Mouse (Mus musculus): ENCODE measurements at regions not wholly inside any gene's neighbourhood (a gene's known extent, or its start where the extent isn't known, plus 50 kb on each side); places are given as distances from the start of the nearest gene placed in this dataset.
"Not testable (repeated sequence)": the region's sequence is repeated elsewhere in the genome, so short reads cannot be mapped to it uniquely, and the experiment has no call there.

GRCm38 (mm10) chr10:119146342-119146741, 93.5 kb downstream of the Cand1 start:
- DNase-seq = no peak

GRCm38 (mm10) chr10:119142866-119143265, 97.0 kb downstream of the Cand1 start:
- DNase-seq = no peak

- DNase-seq = no peak
Observed at GRCm38 (mm10) chr10:119142307-119142706, 97.5 kb downstream of the Cand1 start.

GRCm38 (mm10) chr10:119138237-119138636, 101.6 kb downstream of the Cand1 start:
- no peak for DNase-seq

- peak in 1 of 2 experiments; percentile 2 for DNase-seq
Observed at GRCm38 (mm10) chr10:119135489-119135924, 104.3 kb downstream of the Cand1 start.

- no peak for DNase-seq
Observed at GRCm38 (mm10) chr10:119134797-119135488, 104.9 kb downstream of the Cand1 start.

DNA sequence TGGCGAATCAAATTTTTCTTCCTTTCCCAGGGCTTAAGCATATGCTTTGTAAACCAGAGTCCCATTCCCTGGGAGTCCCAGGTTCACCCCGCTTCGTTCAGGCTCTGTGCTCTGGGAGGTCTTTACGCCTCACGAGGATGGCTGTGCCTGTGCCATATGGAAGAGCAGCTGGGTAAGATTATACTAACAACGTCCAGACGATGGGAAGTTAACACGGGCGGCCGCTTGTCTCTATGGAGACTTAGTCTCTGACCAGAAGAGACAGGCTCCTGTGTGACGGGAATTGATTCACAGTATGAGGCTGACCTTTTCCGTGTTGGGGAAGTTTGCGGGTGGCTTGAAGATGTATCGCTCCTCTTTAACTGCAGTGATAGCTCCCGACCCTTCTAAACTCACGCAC, 107.9 kb downstream of the Cand1 start:
- no peak for DNase-seq

DNA sequence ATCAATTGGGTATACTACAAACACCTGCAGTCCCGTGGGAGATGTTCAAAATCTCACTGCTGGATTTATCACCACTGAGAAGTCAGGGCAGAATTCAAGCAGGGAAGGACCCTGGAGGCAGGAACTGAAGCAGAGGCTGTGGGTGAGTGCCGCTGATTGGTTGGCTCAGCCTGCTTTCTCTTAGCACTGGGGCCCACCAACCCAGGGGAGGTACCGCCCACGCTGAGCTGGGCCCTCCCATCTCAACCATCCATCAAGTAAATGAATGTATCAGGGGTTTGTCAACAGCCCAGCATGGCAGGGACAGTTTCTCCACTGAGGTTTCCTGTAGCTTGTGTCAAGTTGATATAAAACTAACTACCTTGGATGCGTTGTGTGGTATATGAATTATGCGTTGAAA, 109.2 kb downstream of the Cand1 start:
- no peak for DNase-seq

- no peak for DNase-seq
Observed at GRCm38 (mm10) chr10:119128035-119128434, 111.8 kb downstream of the Cand1 start.

DNA sequence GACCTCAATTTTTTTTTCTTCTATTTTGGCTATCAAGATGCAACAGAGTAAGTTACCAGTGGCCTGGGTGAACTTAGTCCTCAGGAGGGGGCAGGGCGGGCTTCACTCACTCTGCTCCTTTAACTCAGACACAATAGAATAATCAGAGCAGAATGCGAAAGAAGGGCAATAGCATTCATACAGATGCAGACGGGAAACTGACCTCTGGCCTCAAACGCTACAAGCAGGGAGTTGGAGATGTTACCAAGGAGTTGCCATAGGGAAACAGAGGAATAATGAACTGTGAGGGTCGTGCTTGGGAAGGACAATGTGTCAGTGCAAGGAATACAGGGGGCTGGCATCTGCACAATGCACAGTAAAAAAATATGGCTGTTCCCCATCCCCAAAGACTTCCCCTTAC, 116.3 kb downstream of the Cand1 start:
- DNase-seq = no peak

GRCm38 (mm10) chr10:119122347-119122746, 117.5 kb downstream of the Cand1 start:
- no peak for DNase-seq

GRCm38 (mm10) chr10:119121575-119121974, 118.3 kb downstream of the Cand1 start:
- no peak for DNase-seq

DNA sequence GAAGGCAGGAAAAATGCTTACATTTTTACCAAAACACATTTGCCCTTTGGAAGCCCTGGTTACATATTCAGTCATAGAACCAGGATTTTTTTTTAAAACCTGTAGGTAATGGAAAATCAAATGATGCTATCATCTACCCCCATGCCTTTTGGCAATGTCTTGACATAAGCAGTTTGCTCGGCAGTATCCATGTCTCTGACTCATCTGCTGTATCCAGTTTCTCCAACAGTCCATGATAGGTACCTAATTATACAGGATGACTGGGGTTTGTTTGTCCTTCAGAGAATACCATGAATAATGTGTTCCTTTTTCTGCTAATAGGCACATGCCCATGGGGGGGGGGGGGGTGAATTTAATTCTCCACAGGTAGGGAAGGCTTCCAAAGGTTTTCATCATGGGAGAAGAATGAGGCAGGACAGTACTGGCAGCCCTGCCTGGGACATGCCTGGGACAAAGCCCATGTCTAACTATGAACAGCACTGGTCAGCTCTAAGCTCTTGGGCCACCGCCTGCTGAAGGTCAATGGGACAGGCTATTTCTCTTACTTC, 122.9 kb downstream of the Cand1 start:
- no peak for DNase-seq

DNA sequence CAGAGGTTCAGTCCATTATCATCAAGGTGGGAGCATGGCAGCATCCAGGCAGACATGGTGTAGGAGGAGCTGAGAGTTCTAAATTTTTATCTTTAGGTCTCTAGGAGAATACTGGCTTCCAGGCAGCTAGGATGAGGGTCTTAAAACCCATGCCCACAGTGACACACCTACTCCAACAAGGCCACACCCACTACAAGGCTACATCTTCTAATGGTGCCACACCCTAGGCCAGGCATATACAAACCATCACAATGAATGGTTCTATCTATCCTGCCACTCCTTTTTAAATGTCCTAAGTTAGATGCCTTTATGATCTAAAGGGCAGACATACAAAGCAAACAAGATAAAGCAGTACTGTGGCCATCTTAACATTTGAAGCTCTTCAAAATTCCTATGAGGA, 124.7 kb downstream of the Cand1 start:
- not testable (repeated sequence) for DNase-seq

DNA sequence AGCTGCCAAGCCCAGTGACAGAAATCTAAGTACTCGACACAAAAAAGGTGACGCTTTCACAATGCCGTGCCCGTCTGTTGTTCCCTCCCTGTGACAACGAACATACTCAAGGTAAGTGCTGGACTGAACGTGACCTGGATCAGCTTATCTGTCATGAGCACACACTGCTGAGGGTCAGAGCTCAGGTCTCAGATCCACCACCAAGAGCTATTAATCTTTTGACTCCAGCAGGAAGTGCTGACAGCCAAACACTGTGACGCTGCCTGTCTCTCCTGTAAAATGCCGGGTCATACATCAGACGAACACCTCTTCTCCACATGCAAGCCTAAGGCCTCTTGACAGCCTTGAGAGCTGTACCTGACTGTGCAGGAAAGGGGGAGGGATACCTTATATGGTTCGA, 125.2 kb downstream of the Cand1 start:
- DNase-seq = no peak

DNA sequence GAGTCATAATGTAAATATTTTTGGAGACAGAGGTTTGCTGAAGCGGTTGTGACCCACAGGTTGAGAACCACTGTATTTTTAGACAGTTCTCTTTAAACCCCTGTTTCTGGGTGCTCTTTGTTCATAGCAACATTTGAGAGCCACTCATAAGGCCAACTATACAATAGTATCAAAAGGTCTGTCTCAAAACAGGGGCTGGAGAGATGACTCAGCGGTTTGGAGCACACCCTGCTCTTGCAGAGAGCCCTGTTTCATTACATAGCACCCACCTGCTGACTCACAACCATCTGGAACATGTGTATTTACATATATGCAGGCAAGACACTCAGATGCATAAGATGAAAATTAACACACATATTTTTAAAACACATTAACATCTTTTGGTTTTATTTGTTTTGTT, 128.0 kb downstream of the Cand1 start:
- DNase-seq = no peak

- DNase-seq = no peak
Observed at GRCm38 (mm10) chr10:119111409-119111808, 128.4 kb downstream of the Cand1 start.

DNA sequence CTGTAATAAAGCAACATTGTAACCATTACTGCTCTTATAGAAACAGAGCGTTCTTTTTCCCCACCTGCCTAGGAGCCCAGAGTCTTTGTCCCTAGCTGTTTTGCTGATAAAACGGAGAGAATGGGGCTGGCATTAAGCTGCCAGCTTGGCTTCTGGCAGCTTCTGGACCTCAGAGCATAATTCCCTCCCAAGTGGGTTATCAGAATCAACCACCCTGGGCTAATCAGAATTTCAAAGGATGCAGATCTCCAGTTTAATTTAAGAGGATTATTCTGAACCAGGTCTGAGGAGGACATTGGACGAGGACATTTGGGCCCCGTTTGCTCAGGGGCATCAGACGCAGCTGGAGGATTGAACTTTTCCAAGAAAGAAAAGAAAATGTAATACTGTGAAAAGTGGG, 129.2 kb downstream of the Cand1 start:
- DNase-seq = no peak

- DNase-seq = no peak
Observed at GRCm38 (mm10) chr10:119109207-119109606, 130.6 kb downstream of the Cand1 start.

- no peak for DNase-seq
Observed at GRCm38 (mm10) chr10:119107728-119108127, 132.1 kb downstream of the Cand1 start.

DNA sequence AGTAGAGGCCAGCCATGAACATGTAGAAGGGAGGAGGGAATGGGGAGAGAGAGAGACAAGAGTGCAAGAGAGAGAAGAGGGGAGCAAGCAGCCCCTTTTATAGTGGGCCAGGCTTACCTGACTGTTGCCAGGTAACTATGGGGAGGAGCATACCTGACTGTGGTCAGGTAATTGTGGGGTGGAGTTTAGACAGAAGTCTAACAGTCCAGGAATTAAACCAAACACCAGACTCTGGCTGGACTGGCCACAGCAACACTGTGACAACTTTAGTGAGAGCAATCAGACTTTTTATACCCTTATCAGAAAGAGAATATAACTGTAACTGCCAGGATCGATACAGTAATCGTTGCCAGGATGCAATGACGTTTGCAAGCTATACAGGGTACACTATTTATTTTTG, 133.8 kb downstream of the Cand1 start:
- no peak for DNase-seq

DNA sequence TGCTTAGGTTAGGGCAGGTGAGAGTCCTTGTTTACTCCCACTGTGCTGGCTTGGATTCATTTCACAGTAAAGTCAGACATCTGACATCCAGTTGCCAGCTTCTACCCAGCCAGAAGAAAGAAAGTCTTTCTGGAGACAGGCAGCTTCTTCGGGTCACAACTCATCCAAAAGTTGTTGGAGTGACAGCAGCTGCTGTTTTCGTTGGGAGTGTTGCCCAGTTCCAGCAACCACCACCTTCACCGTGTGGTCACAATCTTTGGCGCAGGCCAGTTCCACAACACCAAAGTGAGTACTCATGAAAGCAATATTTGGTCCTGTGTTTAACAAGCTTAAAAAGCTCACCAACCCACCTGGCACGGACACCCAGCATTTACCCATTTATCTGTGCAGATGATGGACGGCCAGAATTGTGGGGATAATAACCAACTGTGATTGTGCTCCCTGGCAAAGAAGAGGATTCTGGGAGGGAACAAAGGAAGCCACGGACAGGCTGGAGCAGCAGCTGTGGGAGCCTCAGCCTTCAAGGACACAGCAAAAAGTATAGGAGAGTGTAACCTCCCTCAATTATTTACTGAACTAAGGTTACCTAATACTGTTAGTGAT, 134.5 kb downstream of the Cand1 start:
- no peak for DNase-seq

DNA sequence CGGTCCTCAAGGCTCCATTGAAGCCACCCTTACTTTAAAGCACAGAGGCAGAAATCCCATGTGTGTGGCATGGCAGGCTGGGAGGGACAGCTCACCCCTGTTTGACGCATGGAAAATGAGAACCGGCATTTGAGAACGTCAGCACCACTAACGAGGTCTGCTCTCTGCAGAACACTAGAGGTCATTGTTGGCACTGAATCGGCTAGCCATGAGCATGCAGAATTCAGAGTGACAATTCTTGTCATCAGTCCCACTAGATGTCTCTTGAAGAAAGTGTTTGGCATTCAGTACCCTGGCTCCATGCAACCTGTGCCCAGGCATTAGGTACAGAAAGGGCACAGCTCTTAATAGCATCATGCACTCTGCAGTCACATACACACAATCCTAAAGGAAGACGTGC, 139.3 kb downstream of the Cand1 start:
- DNase-seq = peak in 1 of 2 experiments; percentile 18

GRCm38 (mm10) chr10:119099092-119099792, 140.6 kb downstream of the Cand1 start:
- DNase-seq = no peak

Measured in kidney, postnatal 4 days (tissue).